Mouse (Mus musculus) liver, adult 2 months (tissue): Measurements from ENCODE around the gene Gm49336. TPM values are rescaled to one million over a fixed set of nuclear protein-coding genes. Genes with fewer than 3 reads are reported as not detected.

ENCODE experiments used
- DNase-seq: peaks from one replicate; pipeline ENCODE4 v3.0.0-alpha.2; 2011; ENCODE audit warnings: low read depth, low spot score; ENCODE audit errors: extremely low read depth
- H3K27ac ChIP-seq: fragments of 200-500 bp; replicated peaks from 2 replicates; pipeline ENCODE4 v1.5.1; 2012; ENCODE audit warnings: low read depth, mild to moderate bottlenecking, control low read depth, inconsistent platforms, low read length; ENCODE audit not compliant: insufficient read depth
- H3K27me3 ChIP-seq: fragments of 200-500 bp; 2 replicates; pipeline ENCODE4 v1.6.1; 2012; ENCODE audit warnings: mild to moderate bottlenecking, moderate library complexity, low read length, inconsistent platforms; ENCODE audit not compliant: control insufficient read depth, insufficient read depth
- H3K36me3 ChIP-seq: fragments of 200-500 bp; 2 replicates; pipeline ENCODE4 v1.6.1; 2012; ENCODE audit warnings: low read length, inconsistent platforms; ENCODE audit not compliant: control insufficient read depth, insufficient read depth
- H3K4me1 ChIP-seq: fragments of 200-500 bp; 2 replicates; pipeline ENCODE4 v1.6.1; 2011; ENCODE audit warnings: low read length; ENCODE audit not compliant: control insufficient read depth, insufficient read depth
- H3K4me3 ChIP-seq: fragments of 200-500 bp; 2 replicates; pipeline ENCODE4 v1.5.1; 2011; ENCODE audit warnings: low read depth, mild to moderate bottlenecking, control low read depth, low read length, moderate library complexity; ENCODE audit not compliant: insufficient read depth
- H3K79me2 ChIP-seq: fragments of 200-500 bp; 2 replicates; pipeline ENCODE4 v1.6.1; 2012; ENCODE audit warnings: inconsistent platforms, mild to moderate bottlenecking, low read length, moderate library complexity; ENCODE audit not compliant: control insufficient read depth, insufficient read depth
- H3K9ac ChIP-seq: fragments of 200-500 bp; 2 replicates; pipeline ENCODE4 v1.6.1; 2012; ENCODE audit warnings: low read depth, mild to moderate bottlenecking, control low read depth, inconsistent platforms, low read length
- CTCF ChIP-seq: fragments of 200-500 bp; IDR thresholded peaks from 2 replicates; pipeline ENCODE4 v1.5.1; 2011; ENCODE audit warnings: low read depth, low read length, control low read depth
- POLR2A ChIP-seq: fragments of 200-500 bp; IDR thresholded peaks from 2 replicates; pipeline ENCODE4 v1.6.1; 2011; ENCODE audit warnings: low read length, control low read depth; ENCODE audit not compliant: insufficient read depth; ENCODE audit errors: extremely low read depth
- WGBS: fragments of 180-500 bp; shearing (Covaris S2); methylation state at CpG from one replicate; pipeline ENCODE4 v1.1.7; 2018; 5-methylcytosine and 5-hydroxymethylcytosine counted together
- polyA plus RNA-seq: library from polyadenylated mRNA; depleted of rRNA; stranded (reverse); fragments of >200 nt; gene quantifications from 2 replicates; pipeline ENCODE4 v1.2.3, GENCODE M21; 2012
- total RNA-seq: library from RNA; depleted of rRNA; stranded (reverse); fragments of >200 nt; gene quantifications from 2 replicates; pipeline ENCODE4 v1.2.3, GENCODE M21; 2014

Gene Gm49336
- total and polyA plus RNA-seq, 2 experiments = 6.4 to 14.8 TPM

DNA sequence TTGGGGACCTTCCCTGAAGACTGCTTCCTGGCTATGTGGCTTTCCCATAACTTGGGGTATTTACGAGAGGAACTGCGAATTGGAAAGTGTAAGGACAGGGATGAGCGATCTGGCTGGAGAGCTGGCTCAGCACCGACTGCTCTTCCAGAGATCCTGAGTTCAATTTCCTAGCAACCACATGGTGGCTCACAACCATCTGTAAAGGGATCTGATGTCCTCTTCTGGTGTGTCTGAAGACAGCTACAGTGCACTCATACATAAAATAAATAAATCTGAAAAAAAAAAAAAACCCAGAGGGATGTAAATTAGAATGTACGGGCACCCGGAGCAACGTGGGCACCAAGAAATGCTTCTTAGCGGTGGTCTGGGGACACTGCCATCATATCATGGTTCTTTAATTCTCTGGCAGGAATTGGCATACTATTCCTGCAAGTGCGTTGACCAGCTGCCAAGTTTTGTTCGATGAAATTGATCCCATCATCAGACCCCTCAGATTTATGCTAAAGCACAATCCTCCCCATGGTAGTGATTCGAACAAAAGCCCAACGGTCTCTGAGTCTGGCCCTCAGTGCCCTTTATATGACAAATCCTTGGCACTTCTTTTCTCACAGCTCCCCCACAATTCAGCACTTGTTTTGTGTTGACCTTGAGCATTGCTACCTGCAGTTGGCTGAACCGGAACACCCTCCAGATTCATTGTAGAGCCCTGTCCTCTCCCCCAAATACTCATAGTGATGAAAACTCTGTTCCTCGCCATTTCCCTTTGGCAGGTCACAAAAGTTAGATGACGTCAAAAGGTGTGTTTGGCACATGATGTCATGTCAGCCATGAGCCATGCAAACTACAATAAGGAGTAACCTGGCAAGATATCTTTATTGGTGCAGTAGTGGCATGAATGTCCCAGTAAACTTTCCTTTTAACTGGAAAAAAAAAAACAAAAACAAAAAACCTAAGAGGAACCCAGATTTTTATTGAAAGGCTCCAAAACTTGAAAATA lies 995 bp upstream of the Gm49336 start:
- peak overlapping the region; percentile 72 for H3K27ac ChIP-seq
- H3K27me3 ChIP-seq = no peaks in the 10 kb centered on the region
- peak; percentile 38 for DNase-seq
- H3K4me3 ChIP-seq = peak overlapping the region; percentile 69
- no peaks in the 10 kb centered on the region for H3K36me3 ChIP-seq
- H3K4me1 ChIP-seq = peaks cover 8% of the 10 kb centered on the region
- 4% methylated on average over 15 of the region's 15 CpGs for WGBS
- TF ChIP-seq CTCF (no peak), POLR2A (no peak)
- H3K9ac ChIP-seq = peak overlapping the region; percentile 80
- H3K79me2 ChIP-seq = peaks cover 13% of the 10 kb centered on the region; the same call in 1 of the 2 replicates

DNA sequence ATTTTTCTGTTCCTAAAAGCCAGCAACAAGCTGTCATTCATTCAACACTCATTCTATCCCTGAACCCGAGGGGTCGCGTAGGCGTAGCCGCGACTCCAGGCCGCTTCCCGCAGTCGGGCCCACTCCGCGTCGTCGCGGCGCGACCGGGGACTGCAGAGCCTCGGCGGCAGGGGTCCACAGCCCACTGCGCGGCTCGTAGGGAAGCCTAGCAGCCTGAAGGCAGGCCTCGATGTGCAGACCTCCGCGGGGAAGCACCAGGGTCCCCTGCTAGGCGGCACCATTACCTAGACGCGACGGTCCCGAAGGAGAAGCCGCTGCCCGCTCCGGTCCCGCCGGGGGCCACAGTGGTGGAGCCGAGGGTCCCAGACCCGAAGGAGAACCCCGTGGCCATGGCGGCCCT lies 428 bp downstream of the Gm49336 start:
- under 1% methylated on average over 39 of the region's 39 CpGs for WGBS
- no peak for DNase-seq
- H3K4me3 ChIP-seq = peak overlapping the region; percentile 97
- peaks cover 8% of the 10 kb centered on the region for H3K4me1 ChIP-seq
- H3K36me3 ChIP-seq = no peaks in the 10 kb centered on the region
- peaks cover 13% of the 10 kb centered on the region; the same call in 1 of the 2 replicates for H3K79me2 ChIP-seq
- H3K27ac ChIP-seq = peak overlapping the region; percentile 46; the same call in 1 of the 2 replicates
- no peaks in the 10 kb centered on the region for H3K27me3 ChIP-seq
- no peak for TF ChIP-seq CTCF
- TF ChIP-seq POLR2A = no peak
- H3K9ac ChIP-seq = peak overlapping the region; percentile 98

DNA sequence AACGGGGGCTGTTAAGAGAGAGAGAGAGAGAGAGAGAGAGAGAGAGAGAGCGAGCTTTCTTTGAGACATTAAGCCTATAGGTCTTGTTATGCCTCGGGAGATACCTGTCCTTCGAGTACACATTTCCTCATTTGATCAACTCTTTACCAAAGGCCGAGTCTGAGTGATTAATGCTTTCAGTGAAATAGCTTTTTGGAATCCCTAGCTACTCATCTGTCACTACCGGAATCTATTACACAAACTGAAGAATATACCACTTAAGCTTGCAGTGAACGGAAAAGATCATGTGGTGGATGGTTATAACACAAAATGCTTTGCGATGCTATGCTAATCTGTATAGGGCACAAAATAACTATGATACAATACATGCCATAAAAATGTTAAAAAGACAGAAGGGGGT lies 941 bp downstream of the Gm49336 start:
- Histone ChIP-seq H3K9ac (no peak overlapping the region), H3K27ac (no peak overlapping the region), H3K27me3 (no peaks in the 10 kb centered on the region), H3K79me2 (peaks cover 13% of the 10 kb centered on the region; the same call in 1 of the 2 replicates), H3K36me3 (0 out of 2 replicates have a peak, but pooled peaks cover under 1% of the 10 kb centered on the region), H3K4me1 (peaks cover 8% of the 10 kb centered on the region), H3K4me3 (peak overlapping the region; percentile 97; the same call in 1 of the 2 replicates)
- WGBS = 5% methylated on average over 8 of the region's 8 CpGs
- TF ChIP-seq POLR2A (no peak), CTCF (no peak)
- peak; percentile 10 for DNase-seq

DNA sequence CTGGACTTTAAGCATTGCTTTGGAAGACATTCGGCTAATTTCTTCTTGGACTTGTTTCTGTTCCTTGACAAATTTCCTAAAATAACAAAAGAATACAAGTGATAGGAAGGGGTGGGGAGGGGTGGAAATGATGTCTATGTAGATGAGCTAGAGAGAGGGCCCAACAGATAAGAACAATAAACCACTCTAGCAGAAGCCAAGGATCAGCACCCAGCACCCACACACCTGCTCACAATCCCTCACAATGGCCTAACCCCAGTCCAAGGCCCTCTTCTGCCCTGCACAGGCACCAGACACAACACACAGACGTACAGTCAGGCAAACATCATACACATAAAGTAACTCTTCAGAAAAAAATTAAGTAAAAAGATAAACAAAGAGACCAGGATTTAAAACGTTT lies 12.8 kb downstream of the Gm49336 start:
- H3K27ac ChIP-seq = no peak overlapping the region
- no peaks in the 10 kb centered on the region for H3K4me1 ChIP-seq
- H3K79me2 ChIP-seq = no peaks in the 10 kb centered on the region; the same call in 1 of the 2 replicates
- WGBS = 84% methylated on average over 3 of the region's 3 CpGs
- no peak overlapping the region for H3K4me3 ChIP-seq
- no peak for TF ChIP-seq CTCF
- no peak for TF ChIP-seq POLR2A
- H3K27me3 ChIP-seq = no peaks in the 10 kb centered on the region
- peaks cover 40% of the 10 kb centered on the region for H3K36me3 ChIP-seq
- DNase-seq = no peak
- no peak overlapping the region for H3K9ac ChIP-seq

DNA sequence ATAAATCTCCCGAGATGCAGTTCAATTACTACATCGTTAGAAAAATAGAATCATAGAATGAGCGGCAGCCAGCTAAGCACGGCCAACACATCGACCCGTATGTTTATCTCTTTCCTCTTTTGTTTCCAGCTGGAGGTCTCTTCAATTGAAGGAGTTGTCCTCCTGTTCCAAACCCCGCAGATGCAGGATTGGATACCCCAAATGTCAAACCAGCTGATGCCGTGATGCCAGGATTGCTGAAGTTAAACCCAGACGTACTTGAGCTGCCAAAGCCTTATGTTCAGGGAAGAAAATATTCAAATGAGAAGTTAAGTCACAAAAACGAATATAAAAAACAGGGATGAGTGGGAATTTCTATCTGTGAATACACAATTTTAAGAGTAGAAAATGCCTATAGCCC lies 31.4 kb downstream of the Gm49336 start:
- no peaks in the 10 kb centered on the region for H3K27me3 ChIP-seq
- H3K79me2 ChIP-seq = no peaks in the 10 kb centered on the region
- no peak overlapping the region for H3K4me3 ChIP-seq
- H3K4me1 ChIP-seq = no peaks in the 10 kb centered on the region
- no peak for DNase-seq
- 91% methylated on average over 10 of the region's 10 CpGs for WGBS
- H3K36me3 ChIP-seq = peaks cover 29% of the 10 kb centered on the region
- no peak for TF ChIP-seq CTCF
- TF ChIP-seq POLR2A = no peak
- H3K9ac ChIP-seq = no peak overlapping the region
- H3K27ac ChIP-seq = no peak overlapping the region

DNA sequence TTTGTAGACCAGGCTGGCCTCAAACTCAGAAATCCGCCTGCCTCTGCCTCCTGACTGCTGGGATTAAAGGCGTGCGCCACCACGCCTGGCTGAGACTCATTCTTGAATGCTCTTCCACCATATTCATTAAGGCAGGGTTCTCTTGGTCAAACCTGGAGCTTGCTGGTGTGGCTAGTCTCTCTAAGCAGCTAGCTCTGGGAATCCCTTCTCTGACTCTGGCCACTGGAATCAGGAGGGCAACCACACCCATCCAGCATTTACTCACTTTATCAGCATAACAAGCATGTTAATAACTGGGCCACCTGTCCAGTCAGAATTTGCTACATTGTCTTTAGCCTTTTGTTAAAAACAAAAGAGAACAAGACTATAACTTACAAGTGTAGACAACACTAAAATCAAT lies 33.7 kb downstream of the Gm49336 start:
- TF ChIP-seq CTCF (no peak), POLR2A (no peak)
- H3K79me2 ChIP-seq = no peaks in the 10 kb centered on the region
- H3K9ac ChIP-seq = no peak overlapping the region
- H3K27ac ChIP-seq = no peak overlapping the region
- no peaks in the 10 kb centered on the region for H3K4me1 ChIP-seq
- no peak overlapping the region for H3K4me3 ChIP-seq
- 100% methylated on average over 4 of the region's 4 CpGs for WGBS
- no peak for DNase-seq
- H3K36me3 ChIP-seq = peaks cover 25% of the 10 kb centered on the region
- H3K27me3 ChIP-seq = no peaks in the 10 kb centered on the region
